Mouse (Mus musculus) bone marrow macrophage, adult 2 months (primary cell): ENCODE data around the gene Hist1h4k.

Experiments
- CTCF ChIP-seq: IDR thresholded peaks from 2 replicates; pipeline ENCODE4 v1.5.1; 2012; ENCODE audit warnings: low read depth, mild to moderate bottlenecking, low read length, moderate library complexity
- POLR2A ChIP-seq: IDR thresholded peaks from 2 replicates; pipeline ENCODE4 v1.6.1; 2012; ENCODE audit warnings: mild to moderate bottlenecking, low read depth, low read length, borderline replicate concordance

GRCm38 (mm10) chr13:21790601-21791283, 40.4 kb upstream of the Hist1h4k start:
- TF ChIP-seq POLR2A (no peak), CTCF (no peak)
